Mouse (Mus musculus): Measurements from ENCODE around the gene Ptgfrn. TPM values are rescaled to one million over a fixed set of nuclear protein-coding genes. Genes with fewer than 3 reads are reported as not detected.

Ptgfrn gene
- polyA plus RNA-seq, 1 experiment from 2014 or later, result 5.1 TPM

- ATAC-seq (ENCODE audit: extremely low read depth, insufficient number of reproducible peaks, low FRiP score, low TSS enrichment), result no peak
- Histone ChIP-seq H3K9ac (no peak overlapping the region; the same call in 1 of the 2 replicates), H3K9me3 (no peaks in the 10 kb centered on the region), H3K36me3 (0 out of 2 replicates have a peak, but pooled peaks cover 2% of the 10 kb centered on the region), H3K27me3 (replicated peaks) (no peaks in the 10 kb centered on the region), H3K4me3 (no peak overlapping the region), H3K27ac (replicated peaks) (peak overlapping the region; percentile 51), H3K4me2 (no peak overlapping the region), H3K4me1 (peaks cover 41% of the 10 kb centered on the region)
- 56% methylated on average over 10 of the region's 10 CpGs for WGBS
These were observed 112.1 kb downstream of the Ptgfrn start for GRCm38 (mm10) chr3:100997785-100998570.

GRCm38 (mm10) chr3:100994252-100994651, 115.8 kb downstream of the Ptgfrn start:
- 87% methylated on average over 4 of the region's 4 CpGs for WGBS

GRCm38 (mm10) chr3:100993718-100994117, 116.4 kb downstream of the Ptgfrn start:
- peak overlapping the region; percentile 18; the same call in 1 of the 2 replicates for H3K4me2 ChIP-seq
- H3K4me3 ChIP-seq, result no peak overlapping the region
- H3K4me1 ChIP-seq, result peaks cover 34% of the 10 kb centered on the region
- WGBS, result 35% methylated on average over 15 of the region's 15 CpGs
- H3K9ac ChIP-seq, result no peak overlapping the region
- H3K9me3 ChIP-seq, result no peaks in the 10 kb centered on the region
- peak overlapping the region; percentile 41; the same call in 1 of the 2 replicates for H3K27ac ChIP-seq (replicated peaks)
- no peaks in the 10 kb centered on the region for H3K36me3 ChIP-seq
- no peak for ATAC-seq (ENCODE audit: extremely low read depth, insufficient number of reproducible peaks, low FRiP score, low TSS enrichment)
- H3K27me3 ChIP-seq (replicated peaks), result no peaks in the 10 kb centered on the region

More at GRCm38 (mm10) chr3:100994252-100994651, 115.8 kb downstream of the Ptgfrn start:
- H3K36me3 ChIP-seq, result no peaks in the 10 kb centered on the region
- H3K4me3 ChIP-seq, result no peak overlapping the region
- H3K27ac ChIP-seq (replicated peaks), result no peak overlapping the region
- no peak for ATAC-seq (ENCODE audit: extremely low read depth, insufficient number of reproducible peaks, low FRiP score, low TSS enrichment)
- H3K27me3 ChIP-seq (replicated peaks), result no peaks in the 10 kb centered on the region
- no peak overlapping the region for H3K4me2 ChIP-seq
- H3K9ac ChIP-seq, result no peak overlapping the region
- peaks cover 40% of the 10 kb centered on the region for H3K4me1 ChIP-seq
- no peaks in the 10 kb centered on the region for H3K9me3 ChIP-seq

GRCm38 (mm10) chr3:100993158-100993557, 116.9 kb downstream of the Ptgfrn start:
- WGBS, result 57% methylated on average over 7 of the region's 7 CpGs
- no peak for ATAC-seq (ENCODE audit: extremely low read depth, insufficient number of reproducible peaks, low FRiP score, low TSS enrichment)
- Histone ChIP-seq H3K4me2 (no peak overlapping the region), H3K27ac (replicated peaks) (peak overlapping the region; percentile 41; the same call in 1 of the 2 replicates), H3K27me3 (replicated peaks) (no peaks in the 10 kb centered on the region), H3K9me3 (no peaks in the 10 kb centered on the region), H3K4me3 (no peak overlapping the region), H3K4me1 (peaks cover 29% of the 10 kb centered on the region), H3K36me3 (no peaks in the 10 kb centered on the region), H3K9ac (no peak overlapping the region)

Other genes with a start within 250 kb of the Ptgfrn start
- 3.6 and 3.8 TPM in 2 replicates for gene Trim45, start 188.1 kb downstream of the Ptgfrn start, polyA plus RNA-seq (2015; fragmentation: Nextera tagmentation; extraction: Ambion mirVana)
- 10.4 and 11.7 TPM in 2 replicates for gene Ttf2, start 140.6 kb downstream of the Ptgfrn start, polyA plus RNA-seq (2015; fragmentation: Nextera tagmentation; extraction: Ambion mirVana)
- gene Cd101, start 80.7 kb downstream of the Ptgfrn start, polyA plus RNA-seq (2015; fragmentation: Nextera tagmentation; extraction: Ambion mirVana), result 0.37 and 0.47 TPM in 2 replicates
- 0.18 TPM in 1 of 2 replicates, not detected in the other for gene Cd2, start 177.7 kb upstream of the Ptgfrn start, polyA plus RNA-seq (2015; fragmentation: Nextera tagmentation; extraction: Ambion mirVana)

Data from heart, embryonic 13.5 days (tissue).